Comparison of ENCODE assay signal across 9 mouse cellular contexts in the genomic region with DNA sequence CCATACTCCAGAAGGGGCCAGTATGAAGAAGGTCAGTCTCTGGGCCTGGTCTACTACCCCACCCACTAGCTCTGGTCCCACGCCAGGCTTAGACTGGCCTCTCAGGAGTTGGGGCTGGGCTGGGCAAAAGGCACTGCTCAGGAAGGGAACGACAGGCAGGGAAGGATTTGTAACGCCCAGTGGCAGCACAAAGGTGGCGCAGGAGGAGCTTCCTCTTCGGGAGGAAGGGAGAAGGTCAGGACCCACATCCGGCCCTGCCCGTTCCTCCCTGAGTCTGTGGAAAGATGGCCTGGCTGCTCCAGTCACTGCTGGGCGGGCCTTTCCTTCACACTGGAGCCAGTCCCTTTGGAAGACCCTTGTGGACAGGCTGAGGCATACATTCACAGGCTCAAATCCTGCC. TPM values are rescaled to one million over a fixed set of nuclear protein-coding genes. Genes with fewer than 3 reads are reported as not detected.
DNase-seq lines count a peak whose midpoint lies in the region; TF ChIP-seq lines count a peak whose summit lies in the region.
"Had no signal": no experiment of that assay in that cellular context is flagged by ENCODE, and none has a peak within 500 bp of the region (broad histone marks: within the 10 kb centered on the region; RNA-seq: fewer than 3 reads in every experiment).

No protein-coding gene starts in this region.

- peak; percentile 9; the same call in 1 of the 2 replicates for TF ChIP-seq CTCF in layer of hippocampus, adult 2 months (conservative IDR thresholded peaks at IDR 0.05)
- TF ChIP-seq CTCF in left cerebral cortex, adult 2 months (IDR thresholded peaks at IDR 0.05) = no peak; the same call in 1 of the 2 replicates

- no peak overlapping the region for H3K4me3 ChIP-seq in layer of hippocampus, adult 2 months
- no peak overlapping the region for H3K4me3 ChIP-seq in left cerebral cortex, adult 2 months

- intact Hi-C loops in left cerebral cortex, adult 2 months (cut with DNase I) = loop anchor here (5.0 kb wide), 1 partner anchor 45 kb away; no protein-coding TSS in a partner anchor

- no peak for DNase-seq in layer of hippocampus, adult 2 months (ENCODE audit: low spot score in 2 of 2)
- no peak for DNase-seq in layer of hippocampus, postnatal 36 days
- peak; percentile 77 to 81 for DNase-seq in heart, adult 9 months (ENCODE audit: low spot score in 2 of 2)
- DNase-seq in kidney, adult 9 months = peak; percentile 86
- peak; percentile 74 for DNase-seq in lung, postnatal 25 days (ENCODE audit: low spot score)
- DNase-seq in left cerebral cortex, adult 2 months (ENCODE audit: extremely low spot score in 1 of 2, low spot score in 2 of 2) = no peak
- DNase-seq in spleen, adult 18-20 months = no peak
- DNase-seq in thymus, postnatal 4 days = no peak

- H3K27ac ChIP-seq in layer of hippocampus, adult 2 months = no peak overlapping the region
- H3K27ac ChIP-seq in left cerebral cortex, adult 2 months = no peak overlapping the region

RNA-seq across cellular contexts. Expression of gene Gosr2, which starts 9.3 kb away (rescaled TPM):
- 10 to 100 TPM; 62.5 to 66.1 TPM for total RNA-seq in layer of hippocampus, adult 2 months (2021)
- total RNA-seq in layer of hippocampus, postnatal 36 days (2021) = 10 to 100 TPM; 63.5 to 64.6 TPM
- total RNA-seq in left cerebral cortex, adult 2 months (2021) = 10 to 100 TPM; 71.1 to 72.4 TPM

RNA-seq across cellular contexts. Expression of gene Wnt9b, which starts 42.6 kb away (rescaled TPM):
- total RNA-seq in layer of hippocampus, adult 2 months (2021) = under 1 TPM; 0.34 to 0.36 TPM
- total RNA-seq in layer of hippocampus, postnatal 36 days (2021) = under 1 TPM; 0.38 to 0.57 TPM
- under 1 TPM; 0.23 to 0.34 TPM for total RNA-seq in left cerebral cortex, adult 2 months (2021)
- total RNA-seq: common myeloid progenitor, adult 5-6 weeks had no signal

RNA-seq across cellular contexts. Expression of gene Rprml, which starts 57.6 kb away (rescaled TPM):
- 100 to 1,000 TPM; 102 to 117 TPM for total RNA-seq in layer of hippocampus, adult 2 months (2021)
- total RNA-seq in layer of hippocampus, postnatal 36 days (2021) = 100 to 1,000 TPM; 101 to 119 TPM
- total RNA-seq in left cerebral cortex, adult 2 months (2021) = 10 to 100 TPM; 92.5 to 92.7 TPM
- total RNA-seq: common myeloid progenitor, adult 5-6 weeks had no signal

Comparison
In these comparisons a context has a peak if more than half of its experiments do, and no peak if none do; other contexts are left out.
1. DNase-seq: peak in heart, adult 9 months (2 of 2), kidney, adult 9 months (single experiment) and lung, postnatal 25 days (single experiment); none in layer of hippocampus, adult 2 months (0 of 2), layer of hippocampus, postnatal 36 days (0 of 2), left cerebral cortex, adult 2 months (0 of 2), spleen, adult 18-20 months (0 of 2) and thymus, postnatal 4 days (single experiment).